Mouse (Mus musculus): ENCODE measurements around the gene Wt1. TPM values are rescaled to one million over a fixed set of nuclear protein-coding genes. Genes with fewer than 3 reads are reported as not detected.

Wt1 gene
- polyA plus RNA-seq, 1 experiment from 2014 or later = 164 TPM

DNA sequence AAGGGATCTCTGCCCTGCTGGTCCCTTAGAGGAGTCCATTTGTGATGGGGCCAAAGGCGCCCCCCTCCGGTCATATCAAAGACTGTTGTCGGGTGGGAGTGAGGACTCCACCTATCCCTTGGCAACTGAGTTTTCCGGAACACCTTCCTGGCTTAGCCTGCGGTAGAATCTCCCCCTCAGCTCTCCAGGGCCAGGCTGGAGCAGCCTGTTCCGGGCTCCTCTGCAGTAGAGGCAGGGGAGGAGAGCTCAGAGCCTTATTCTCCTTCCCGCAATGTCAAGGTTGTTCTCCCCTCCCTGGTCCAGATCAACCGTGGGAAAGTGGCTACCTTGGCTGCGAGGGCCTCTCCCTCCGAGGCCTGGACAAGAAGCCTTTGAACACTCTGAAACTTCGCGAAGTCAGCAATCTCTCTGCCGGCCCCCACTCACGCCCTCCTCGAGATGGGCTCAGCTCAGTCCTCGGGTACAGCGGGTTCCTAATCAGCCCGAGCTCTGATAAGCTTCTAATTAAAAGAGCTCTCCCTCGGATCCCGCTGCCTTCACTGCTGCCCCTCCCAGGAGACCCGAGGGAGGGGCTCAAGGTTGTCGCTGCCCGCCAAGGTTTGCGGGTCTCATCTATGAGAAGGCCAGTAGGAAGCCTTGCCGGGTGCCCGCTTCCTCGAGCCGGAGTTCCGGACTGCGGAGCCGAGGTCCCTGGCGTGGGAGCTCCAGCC is 4.2 kb downstream of the Wt1 start:
- H3K27me3 ChIP-seq (ENCODE audit: control insufficient read depth, insufficient read depth, low read length) = peaks cover 16% of the 10 kb centered on the region; the same call in 1 of the 2 replicates
- 3% methylated on average over 32 of the region's 32 CpGs for WGBS

DNA sequence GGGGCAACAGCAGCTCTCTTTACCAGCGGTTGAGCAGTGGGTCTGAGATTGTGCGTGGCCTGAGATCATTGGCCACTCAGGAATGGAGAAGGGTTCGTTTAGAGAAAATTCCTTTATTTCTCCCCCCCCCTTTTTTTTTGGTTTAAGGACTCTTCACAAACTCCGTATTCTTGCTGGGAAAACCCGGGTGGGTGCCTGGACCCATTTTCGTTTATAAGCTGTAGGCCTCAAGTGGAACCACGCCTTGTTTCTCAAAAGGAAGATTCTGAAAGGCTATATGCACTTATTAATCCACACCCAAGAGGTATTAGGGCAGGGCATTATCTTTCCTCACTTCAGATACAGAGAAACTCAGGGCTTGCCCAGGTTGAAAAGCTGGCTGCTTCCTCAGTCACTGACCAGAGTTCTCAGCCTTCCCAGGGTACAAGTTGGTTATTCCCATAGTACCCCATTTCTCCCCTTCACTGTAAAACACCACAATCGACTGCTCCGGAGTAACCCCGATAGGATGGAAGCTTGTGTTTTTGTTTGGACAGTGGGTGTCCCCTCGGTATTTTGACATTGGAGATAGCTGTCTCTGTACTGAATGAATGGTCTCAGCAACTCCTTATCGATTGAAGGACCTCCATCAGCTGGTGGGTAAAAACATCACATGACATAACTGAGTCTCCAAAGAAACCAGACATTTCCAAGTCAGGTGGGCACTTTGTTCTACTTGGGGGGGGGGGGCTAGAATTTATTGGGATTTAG is 4.9 kb downstream of the Wt1 start:
- Histone ChIP-seq H3K4me2 (replicated peaks; ENCODE audit: low read depth, low read length) (peak overlapping the region; percentile 59), H3K4me1 (ENCODE audit: control insufficient read depth, insufficient read depth, low read length) (peaks cover 30% of the 10 kb centered on the region), H3K27me3 (ENCODE audit: control insufficient read depth, insufficient read depth, low read length) (peaks cover 16% of the 10 kb centered on the region; the same call in 1 of the 2 replicates), H3K9me3 (ENCODE audit: control insufficient read depth, low read length) (no peaks in the 10 kb centered on the region), H3K36me3 (ENCODE audit: control insufficient read depth, insufficient read depth, low read length) (peaks cover 11% of the 10 kb centered on the region; the same call in 1 of the 2 replicates), H3K9ac (ENCODE audit: low read depth, low read length) (peak overlapping the region; percentile 97), H3K27ac (ENCODE audit: low read depth, low read length) (peak overlapping the region; percentile 81), H3K4me3 (ENCODE audit: low read length) (peak overlapping the region; percentile 80)
- ATAC-seq (ENCODE audit: low FRiP score, low TSS enrichment) = no peak
- 10% methylated on average over 12 of the region's 12 CpGs for WGBS

More for the DNA sequence above, 4.2 kb downstream of the Wt1 start:
- H3K9ac ChIP-seq (ENCODE audit: low read depth, low read length) = peak overlapping the region; percentile 97
- peaks cover 9% of the 10 kb centered on the region; the same call in 1 of the 2 replicates for H3K36me3 ChIP-seq (ENCODE audit: control insufficient read depth, insufficient read depth, low read length)
- peak; percentile 3; the same call in 1 of the 2 replicates for ATAC-seq (ENCODE audit: low FRiP score, low TSS enrichment)
- H3K9me3 ChIP-seq (ENCODE audit: control insufficient read depth, low read length) = no peaks in the 10 kb centered on the region
- H3K4me1 ChIP-seq (ENCODE audit: control insufficient read depth, insufficient read depth, low read length) = peaks cover 30% of the 10 kb centered on the region
- peak overlapping the region; percentile 81 for H3K27ac ChIP-seq (ENCODE audit: low read depth, low read length)
- H3K4me2 ChIP-seq (replicated peaks; ENCODE audit: low read depth, low read length) = peak overlapping the region; percentile 59
- peak overlapping the region; percentile 80 for H3K4me3 ChIP-seq (ENCODE audit: low read length)

DNA sequence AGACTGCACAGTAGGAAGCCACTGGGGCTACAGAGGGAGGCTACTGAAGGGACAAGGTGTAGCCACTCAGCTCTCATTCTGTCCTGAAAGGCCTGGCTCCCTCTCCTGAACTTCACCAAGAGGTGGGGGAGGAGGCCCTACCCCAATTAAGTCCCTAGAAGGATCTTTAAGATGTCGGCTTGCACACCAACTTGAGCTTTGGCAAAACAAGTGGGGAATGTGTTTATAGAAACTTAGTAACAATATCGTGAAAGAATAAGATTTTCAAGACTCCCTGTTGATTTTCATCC is 5.4 kb downstream of the Wt1 start:
- Histone ChIP-seq H3K27me3 (ENCODE audit: control insufficient read depth, insufficient read depth, low read length) (peaks cover 13% of the 10 kb centered on the region; the same call in 1 of the 2 replicates), H3K9me3 (ENCODE audit: control insufficient read depth, low read length) (no peaks in the 10 kb centered on the region), H3K27ac (ENCODE audit: low read depth, low read length) (peak overlapping the region; percentile 63; the same call in 1 of the 2 replicates), H3K9ac (ENCODE audit: low read depth, low read length) (peak overlapping the region; percentile 97; the same call in 1 of the 2 replicates), H3K4me1 (ENCODE audit: control insufficient read depth, insufficient read depth, low read length) (peaks cover 30% of the 10 kb centered on the region), H3K4me3 (ENCODE audit: low read length) (peak overlapping the region; percentile 80), H3K36me3 (ENCODE audit: control insufficient read depth, insufficient read depth, low read length) (peaks cover 15% of the 10 kb centered on the region; the same call in 1 of the 2 replicates), H3K4me2 (replicated peaks; ENCODE audit: low read depth, low read length) (peak overlapping the region; percentile 59)
- WGBS = 1% methylated on average over 2 of the region's 2 CpGs
- ATAC-seq (ENCODE audit: low FRiP score, low TSS enrichment) = no peak

DNA sequence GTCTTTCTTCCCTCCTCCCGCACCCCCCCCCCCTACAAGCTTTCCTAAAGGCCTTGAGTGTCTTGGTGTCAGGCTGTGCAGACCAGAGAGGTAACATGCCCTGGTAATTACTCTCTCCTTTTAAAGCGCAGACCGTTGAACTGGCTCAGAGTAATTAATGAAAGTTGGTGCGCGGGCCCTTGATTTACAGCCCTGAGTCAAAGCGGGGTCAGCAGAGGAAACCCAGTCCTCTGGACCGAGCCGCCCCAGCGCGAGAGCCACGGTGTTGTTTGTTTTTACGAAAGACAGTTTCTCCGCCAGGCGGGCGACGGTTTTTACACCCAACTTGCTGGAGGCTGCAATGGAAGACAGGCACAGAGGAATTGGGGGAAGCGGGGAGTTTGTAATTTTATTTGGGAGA is 6.0 kb downstream of the Wt1 start:
- WGBS = under 1% methylated on average over 16 of the region's 17 CpGs
- ATAC-seq (ENCODE audit: low FRiP score, low TSS enrichment) = peak; percentile 83
- peak overlapping the region; percentile 80 for H3K4me3 ChIP-seq (ENCODE audit: low read length)
- H3K4me2 ChIP-seq (replicated peaks; ENCODE audit: low read depth, low read length) = peak overlapping the region; percentile 59
- peaks cover 9% of the 10 kb centered on the region; the same call in 1 of the 2 replicates for H3K27me3 ChIP-seq (ENCODE audit: control insufficient read depth, insufficient read depth, low read length)
- peaks cover 19% of the 10 kb centered on the region for H3K36me3 ChIP-seq (ENCODE audit: control insufficient read depth, insufficient read depth, low read length)
- peak overlapping the region; percentile 63; the same call in 1 of the 2 replicates for H3K27ac ChIP-seq (ENCODE audit: low read depth, low read length)
- no peaks in the 10 kb centered on the region for H3K9me3 ChIP-seq (ENCODE audit: control insufficient read depth, low read length)
- peaks cover 30% of the 10 kb centered on the region for H3K4me1 ChIP-seq (ENCODE audit: control insufficient read depth, insufficient read depth, low read length)
- H3K9ac ChIP-seq (ENCODE audit: low read depth, low read length) = peak overlapping the region; percentile 97

DNA sequence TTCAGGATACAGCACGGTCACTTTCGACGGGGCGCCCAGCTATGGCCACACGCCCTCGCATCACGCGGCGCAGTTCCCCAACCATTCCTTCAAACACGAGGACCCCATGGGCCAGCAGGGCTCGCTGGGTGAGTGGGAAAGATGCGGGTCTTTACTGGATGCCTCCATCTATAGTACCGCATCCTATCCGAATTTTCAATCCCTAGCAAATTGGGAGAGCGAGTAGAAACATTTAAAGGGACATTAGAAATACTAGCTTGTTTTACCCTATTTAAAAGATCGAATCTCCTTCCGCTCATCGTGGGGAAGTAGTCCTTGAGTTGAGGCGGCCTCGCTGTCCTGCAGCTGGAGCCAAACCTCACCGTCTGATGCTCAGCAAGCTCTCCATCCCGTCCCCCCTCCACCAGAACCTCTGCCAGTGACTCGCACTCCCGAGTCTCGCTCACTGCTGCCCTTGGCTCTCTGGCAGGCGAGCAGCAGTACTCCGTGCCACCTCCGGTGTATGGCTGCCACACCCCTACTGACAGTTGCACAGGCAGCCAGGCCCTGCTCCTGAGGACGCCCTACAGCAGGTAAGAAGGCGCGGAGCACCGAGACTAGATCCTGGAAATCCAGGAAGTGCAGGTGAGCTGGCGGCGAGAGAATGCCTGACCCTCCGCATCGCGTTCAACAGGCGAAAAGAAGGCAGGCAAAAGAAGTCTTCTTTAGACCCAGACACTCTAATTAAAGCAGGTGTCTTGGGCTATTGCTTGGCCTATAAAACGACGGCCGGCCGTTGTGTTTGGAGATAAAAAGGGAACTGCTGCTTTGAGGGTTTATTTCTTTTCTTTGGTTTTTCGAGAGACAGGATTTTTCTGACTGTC is 6.8 kb downstream of the Wt1 start:
- 9% methylated on average over 43 of the region's 43 CpGs for WGBS
- H3K9me3 ChIP-seq (ENCODE audit: control insufficient read depth, low read length) = no peaks in the 10 kb centered on the region
- H3K27ac ChIP-seq (ENCODE audit: low read depth, low read length) = peak overlapping the region; percentile 19; the same call in 1 of the 2 replicates
- H3K4me3 ChIP-seq (ENCODE audit: low read length) = peak overlapping the region; percentile 80
- H3K9ac ChIP-seq (ENCODE audit: low read depth, low read length) = peak overlapping the region; percentile 97; the same call in 1 of the 2 replicates
- peaks cover 8% of the 10 kb centered on the region; the same call in 1 of the 2 replicates for H3K27me3 ChIP-seq (ENCODE audit: control insufficient read depth, insufficient read depth, low read length)
- H3K4me1 ChIP-seq (ENCODE audit: control insufficient read depth, insufficient read depth, low read length) = peaks cover 32% of the 10 kb centered on the region
- no peak for ATAC-seq (ENCODE audit: low FRiP score, low TSS enrichment)
- peak overlapping the region; percentile 59 for H3K4me2 ChIP-seq (replicated peaks; ENCODE audit: low read depth, low read length)
- H3K36me3 ChIP-seq (ENCODE audit: control insufficient read depth, insufficient read depth, low read length) = peaks cover 19% of the 10 kb centered on the region

DNA sequence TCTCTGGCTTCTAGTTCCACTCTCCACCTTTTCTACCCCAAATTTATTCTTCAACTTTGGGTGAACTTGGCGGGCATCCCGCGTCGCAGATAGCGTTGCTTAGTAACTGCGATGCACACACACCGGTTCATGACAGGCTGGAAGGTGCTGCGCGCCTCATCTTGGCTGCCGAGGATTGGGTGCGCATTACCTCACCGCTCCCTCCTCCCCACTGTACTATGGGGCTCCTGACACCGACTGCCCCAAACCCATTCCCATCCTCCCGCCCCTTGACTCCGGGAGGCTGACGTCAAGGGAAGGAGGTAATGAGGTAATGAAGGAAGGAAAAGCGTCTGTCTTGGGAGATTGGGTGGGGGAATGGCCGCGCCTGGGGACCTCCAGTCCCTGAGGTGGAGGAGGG is 8.0 kb downstream of the Wt1 start:
- peak overlapping the region; percentile 35; the same call in 1 of the 2 replicates for H3K9ac ChIP-seq (ENCODE audit: low read depth, low read length)
- no peaks in the 10 kb centered on the region for H3K9me3 ChIP-seq (ENCODE audit: control insufficient read depth, low read length)
- peak overlapping the region; percentile 34 for H3K4me2 ChIP-seq (replicated peaks; ENCODE audit: low read depth, low read length)
- peaks cover 2% of the 10 kb centered on the region; the same call in 1 of the 2 replicates for H3K27me3 ChIP-seq (ENCODE audit: control insufficient read depth, insufficient read depth, low read length)
- 0 out of 2 replicates have a peak overlapping the region, but pooled peaks have one; percentile 24 for H3K27ac ChIP-seq (ENCODE audit: low read depth, low read length)
- 14% methylated on average over 19 of the region's 19 CpGs for WGBS
- peak overlapping the region; percentile 3; the same call in 1 of the 2 replicates for H3K4me3 ChIP-seq (ENCODE audit: low read length)
- H3K36me3 ChIP-seq (ENCODE audit: control insufficient read depth, insufficient read depth, low read length) = peaks cover 19% of the 10 kb centered on the region
- H3K4me1 ChIP-seq (ENCODE audit: control insufficient read depth, insufficient read depth, low read length) = peaks cover 41% of the 10 kb centered on the region
- no peak for ATAC-seq (ENCODE audit: low FRiP score, low TSS enrichment)

DNA sequence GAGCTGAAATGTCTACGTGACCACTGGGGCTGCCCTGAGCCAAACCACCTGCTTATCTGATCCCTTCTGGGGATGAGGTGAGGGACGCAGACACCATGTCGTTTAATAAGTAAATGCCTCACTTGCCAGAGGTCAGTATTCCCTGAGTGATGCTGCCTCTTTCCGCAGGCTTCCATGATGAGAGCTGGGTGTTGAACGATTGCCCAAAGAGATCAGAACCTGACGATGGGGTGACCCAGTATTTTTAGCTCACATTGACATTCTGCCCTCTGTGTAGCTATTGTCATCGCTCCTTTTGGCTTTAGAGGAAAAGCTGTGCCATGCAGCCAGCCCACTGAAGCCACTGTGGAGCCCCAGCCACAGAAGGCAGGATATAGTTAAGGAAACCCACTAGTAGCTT is 13.1 kb downstream of the Wt1 start:
- peaks cover 2% of the 10 kb centered on the region; the same call in 1 of the 2 replicates for H3K27me3 ChIP-seq (ENCODE audit: control insufficient read depth, insufficient read depth, low read length)
- H3K4me1 ChIP-seq (ENCODE audit: control insufficient read depth, insufficient read depth, low read length) = peaks cover 21% of the 10 kb centered on the region
- H3K4me3 ChIP-seq (ENCODE audit: low read length) = no peak overlapping the region
- H3K36me3 ChIP-seq (ENCODE audit: control insufficient read depth, insufficient read depth, low read length) = peaks cover 34% of the 10 kb centered on the region
- WGBS = 33% methylated on average over 7 of the region's 7 CpGs
- H3K9me3 ChIP-seq (ENCODE audit: control insufficient read depth, low read length) = no peaks in the 10 kb centered on the region
- H3K27ac ChIP-seq (ENCODE audit: low read depth, low read length) = no peak overlapping the region
- H3K4me2 ChIP-seq (replicated peaks; ENCODE audit: low read depth, low read length) = no peak overlapping the region
- ATAC-seq (ENCODE audit: low FRiP score, low TSS enrichment) = no peak
- H3K9ac ChIP-seq (ENCODE audit: low read depth, low read length) = no peak overlapping the region

DNA sequence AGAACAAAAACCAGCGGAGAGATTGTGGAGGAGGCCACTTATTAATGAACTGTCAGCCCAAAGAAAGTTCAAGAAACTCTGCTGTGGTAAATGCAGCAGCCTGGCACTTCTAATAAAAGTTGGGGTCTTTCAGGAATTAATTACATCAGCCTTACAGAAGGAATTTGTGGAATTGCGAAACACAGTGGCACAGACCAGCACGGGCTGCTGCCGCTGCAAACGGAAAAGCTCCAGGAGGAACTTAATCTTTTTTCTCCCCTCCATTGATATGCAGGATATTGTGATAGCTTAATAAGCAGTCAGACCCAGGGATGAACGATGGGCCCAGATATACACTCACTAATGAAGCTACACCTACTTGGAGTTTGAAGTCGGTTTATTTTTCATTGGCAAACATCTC is 15.0 kb downstream of the Wt1 start:
- WGBS = 64% methylated on average over 7 of the region's 7 CpGs
- Histone ChIP-seq H3K4me2 (replicated peaks; ENCODE audit: low read depth, low read length) (no peak overlapping the region), H3K9ac (ENCODE audit: low read depth, low read length) (no peak overlapping the region), H3K27me3 (ENCODE audit: control insufficient read depth, insufficient read depth, low read length) (no peaks in the 10 kb centered on the region), H3K4me3 (ENCODE audit: low read length) (no peak overlapping the region), H3K4me1 (ENCODE audit: control insufficient read depth, insufficient read depth, low read length) (peaks cover 15% of the 10 kb centered on the region), H3K9me3 (ENCODE audit: control insufficient read depth, low read length) (no peaks in the 10 kb centered on the region), H3K27ac (ENCODE audit: low read depth, low read length) (no peak overlapping the region), H3K36me3 (ENCODE audit: control insufficient read depth, insufficient read depth, low read length) (peaks cover 36% of the 10 kb centered on the region)
- no peak for ATAC-seq (ENCODE audit: low FRiP score, low TSS enrichment)

All from kidney, embryonic 14.5 days (tissue).